Mouse (Mus musculus) cerebellum, postnatal 36 days (tissue): ENCODE data around the gene Dnah14.

Experiments used
- DNase-seq, 2 experiments: peaks; one replicate each; pipeline ENCODE4 v3.0.0; 2021 to 2022; ENCODE audit warnings: mixed read lengths in 2 of 2

Dnah14 gene

GRCm38 (mm10) chr1:181576322-181576721 lies at the start of gene Dnah14:
TSS of gene Dnah14 (plus strand) at chr1:181576559.
- no peak for DNase-seq

GRCm38 (mm10) chr1:181529368-181529767 lies 47.0 kb upstream of the Dnah14 start:
- DNase-seq = peak in 1 of 2 experiments; percentile 15

GRCm38 (mm10) chr1:181535165-181535873 lies 41.0 kb upstream of the Dnah14 start:
- DNase-seq = no peak

- DNase-seq = no peak
Observed at GRCm38 (mm10) chr1:181537627-181538525, 38.5 kb upstream of the Dnah14 start.

GRCm38 (mm10) chr1:181539846-181540769 lies 36.3 kb upstream of the Dnah14 start:
- DNase-seq = no peak

DNA sequence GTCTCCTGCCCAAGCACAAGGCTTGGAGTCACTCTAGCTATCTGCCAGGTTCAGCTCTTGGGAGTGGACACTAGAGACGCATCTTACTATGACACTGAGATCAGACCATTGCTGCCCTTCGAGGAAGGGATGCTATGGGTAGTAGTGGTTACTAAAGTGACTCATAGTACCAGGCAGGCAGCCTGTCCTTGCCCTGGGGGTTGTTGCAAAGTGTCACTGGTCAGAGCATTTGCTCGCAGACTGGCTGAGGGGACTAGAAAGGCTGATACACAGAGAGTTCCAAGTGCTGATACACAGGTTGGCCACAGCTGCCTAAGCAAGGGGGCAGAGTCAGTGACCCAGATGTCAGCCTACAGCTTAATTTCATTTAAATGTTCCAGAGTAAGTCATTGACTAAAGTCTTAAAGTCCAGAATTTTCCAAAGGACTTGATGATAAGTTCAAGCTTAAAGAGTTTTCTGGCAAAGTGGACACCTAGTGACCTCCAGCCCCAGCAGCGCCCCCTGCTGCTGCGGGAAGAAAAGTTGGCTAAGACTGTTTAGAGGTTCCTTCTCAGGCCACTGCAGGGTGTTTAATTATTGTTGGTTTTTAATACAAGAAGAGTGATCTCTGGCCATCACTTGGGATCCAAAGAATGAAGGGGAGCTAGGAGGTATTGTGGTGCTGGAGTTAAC lies 32.5 kb upstream of the Dnah14 start:
- DNase-seq = no peak

DNA sequence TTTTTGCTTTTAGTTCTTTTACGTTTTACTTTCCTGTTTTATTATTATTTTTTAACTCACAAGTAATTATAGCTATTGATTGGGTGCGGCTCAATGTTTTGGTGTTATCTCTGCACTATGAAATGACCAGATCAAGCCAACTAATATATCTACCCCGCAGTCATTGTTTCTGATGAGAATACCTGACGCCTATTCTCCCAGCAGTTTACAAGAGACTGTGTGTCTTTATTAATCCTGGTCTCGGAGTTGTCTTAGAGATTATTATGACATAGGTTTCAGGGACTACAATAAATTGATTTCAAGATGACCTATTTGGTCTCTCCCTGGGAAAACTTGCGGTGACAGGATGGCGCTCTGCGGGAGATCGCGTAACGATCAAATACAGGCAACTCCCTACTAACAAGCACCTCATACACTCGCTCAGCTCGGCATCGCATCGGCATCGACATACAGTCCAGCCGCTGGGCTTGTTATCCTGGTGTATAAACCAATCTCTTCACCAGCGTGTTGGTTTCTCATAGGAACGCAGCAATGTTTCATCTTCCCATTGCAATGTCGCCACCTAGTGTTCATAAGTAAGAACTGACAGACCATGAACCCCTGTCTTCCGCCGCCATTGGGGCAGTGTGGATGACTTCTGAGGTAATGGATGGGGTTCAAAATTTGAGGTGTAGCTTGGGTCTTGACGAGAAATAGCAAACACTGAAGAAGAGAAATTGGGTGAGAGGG lies 31.2 kb upstream of the Dnah14 start:
- DNase-seq = peak; percentile 51 to 74

DNA sequence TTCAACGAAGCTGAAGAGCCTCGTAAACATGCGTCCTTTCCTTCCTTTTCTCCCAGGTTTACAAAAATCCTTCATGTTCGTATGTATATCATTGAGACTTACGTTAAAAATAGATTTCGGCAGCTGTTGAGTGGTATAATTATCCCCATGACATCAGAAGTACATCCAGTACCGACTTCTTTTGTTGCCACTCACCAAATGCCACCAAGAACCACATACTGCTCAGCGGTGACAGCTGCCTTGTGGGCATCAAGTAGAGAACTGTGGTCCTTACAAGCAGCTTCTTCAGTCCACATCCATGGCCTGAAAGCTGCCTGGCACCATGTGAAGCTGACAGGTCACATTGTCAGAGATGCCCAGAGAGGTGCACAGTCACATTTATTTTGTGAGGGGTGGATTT lies 26.4 kb upstream of the Dnah14 start:
- no peak for DNase-seq

DNA sequence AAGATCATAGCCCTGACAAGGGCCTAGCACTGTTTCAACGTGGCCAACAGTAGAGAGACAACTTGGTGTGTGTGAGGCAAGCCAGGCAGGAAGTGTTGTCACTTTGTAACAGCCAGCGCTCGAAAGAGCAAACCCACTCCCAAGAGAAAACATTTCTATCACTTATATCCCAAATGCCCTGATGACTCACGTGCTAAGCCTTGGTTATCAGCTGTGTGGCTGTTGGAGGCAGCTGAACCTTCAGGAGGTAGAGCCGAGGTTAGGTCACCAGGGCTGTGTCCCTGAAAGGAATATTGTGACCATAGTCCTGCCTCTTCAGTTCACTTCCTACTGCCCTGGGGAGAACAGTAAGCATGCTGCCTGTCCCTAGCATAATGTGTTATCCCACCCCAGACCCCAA lies 25.5 kb upstream of the Dnah14 start:
- DNase-seq = no peak

DNA sequence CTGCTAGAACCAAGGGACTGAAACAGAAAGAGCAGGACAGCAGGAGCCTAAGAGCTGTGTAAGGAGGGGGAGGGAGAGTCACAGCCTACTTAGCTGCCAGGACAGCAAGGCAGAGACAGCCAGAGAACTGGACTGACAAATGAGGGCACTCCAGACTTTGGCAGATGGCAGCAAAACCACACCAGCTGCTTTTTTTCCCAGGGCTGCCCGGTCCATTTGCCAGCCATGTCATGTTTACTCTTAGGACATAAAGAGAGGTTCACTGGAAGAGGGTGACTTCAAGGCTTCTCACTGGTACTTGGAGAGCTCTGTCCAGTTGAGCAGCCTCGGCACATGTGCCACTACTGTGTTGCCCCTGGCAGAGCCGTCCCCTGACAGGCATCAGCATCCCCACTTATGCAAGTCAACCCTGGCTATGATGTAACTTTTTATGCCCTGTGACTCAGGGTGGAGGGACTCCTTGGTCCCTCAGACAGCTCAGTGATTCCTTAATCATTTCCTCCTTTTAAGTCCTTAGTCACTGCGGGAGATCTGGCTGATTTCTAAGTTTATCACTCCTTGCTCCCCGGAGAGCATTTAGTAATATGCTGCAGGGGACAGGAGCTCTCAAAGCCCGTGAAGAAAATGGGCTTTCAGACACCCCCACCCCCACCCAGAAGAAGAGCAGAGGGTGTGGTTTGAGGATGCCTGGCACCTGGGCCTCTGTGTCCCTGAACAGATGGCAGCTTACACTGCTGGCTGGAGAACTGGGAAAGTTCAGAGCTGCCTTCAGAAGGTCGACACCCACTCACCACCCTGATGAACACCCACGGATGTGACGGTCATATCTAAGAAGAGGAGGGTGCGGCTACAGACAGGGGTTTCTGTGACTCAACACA lies 23.6 kb upstream of the Dnah14 start:
- DNase-seq = peak; percentile 59 to 63

DNA sequence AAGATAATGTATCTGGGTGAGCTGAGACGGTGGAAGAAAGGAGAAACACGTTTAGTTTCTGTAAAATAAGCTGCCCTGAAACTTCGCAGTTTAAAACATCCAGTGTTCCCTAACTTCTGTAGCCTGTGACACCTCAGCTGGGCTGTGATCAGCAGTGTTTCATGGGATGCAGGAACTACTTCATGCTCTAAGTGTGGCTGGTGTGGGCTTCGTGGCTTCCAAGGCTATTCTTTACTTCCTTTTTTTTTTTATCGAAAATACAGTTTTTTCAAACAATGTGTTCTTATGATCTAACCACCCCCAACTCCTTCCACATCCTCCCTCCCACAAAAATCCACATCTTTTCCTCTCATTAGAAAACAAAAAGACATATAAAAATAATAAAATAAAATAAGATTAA lies 20.9 kb upstream of the Dnah14 start:
- DNase-seq = no peak

DNA sequence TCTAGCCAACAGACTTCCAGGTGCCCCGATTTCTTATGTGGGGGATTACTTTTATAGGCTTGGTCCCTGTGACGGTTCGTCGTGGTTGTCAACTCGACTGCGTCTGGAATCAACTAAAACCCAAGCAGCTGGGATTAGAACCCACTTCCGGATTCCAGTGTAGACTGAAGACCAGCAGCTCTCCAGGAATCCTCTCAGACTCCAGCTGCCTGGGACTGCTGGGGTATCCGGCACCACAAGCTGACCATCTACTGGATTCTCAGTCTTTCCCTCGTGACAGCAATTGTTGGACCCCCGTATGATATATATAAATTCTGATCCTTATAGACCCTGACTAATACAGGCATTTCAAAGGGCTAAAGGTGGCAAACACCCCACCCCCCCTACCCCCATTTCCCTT lies 16.7 kb upstream of the Dnah14 start:
- DNase-seq = no peak

DNA sequence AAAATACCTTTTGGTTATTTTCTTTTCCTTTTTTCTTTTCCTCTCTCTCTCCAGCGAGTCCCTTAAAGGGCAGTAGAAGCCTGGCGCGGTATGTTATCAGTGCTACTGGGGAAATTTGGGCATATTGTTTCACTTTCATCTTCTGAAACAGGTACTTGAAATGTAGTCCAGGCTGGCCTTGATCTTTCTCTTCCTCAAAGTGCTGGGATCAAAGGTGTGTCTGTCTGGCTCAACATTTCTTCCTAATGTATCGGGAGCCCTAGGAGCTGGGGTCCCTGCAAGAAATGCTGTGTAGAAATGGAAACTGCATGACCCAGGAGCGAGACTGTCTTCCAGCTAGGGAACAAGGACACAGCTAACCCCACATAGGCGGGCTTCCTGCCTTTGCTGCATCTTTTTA lies 16.0 kb upstream of the Dnah14 start:
- DNase-seq = no peak

DNA sequence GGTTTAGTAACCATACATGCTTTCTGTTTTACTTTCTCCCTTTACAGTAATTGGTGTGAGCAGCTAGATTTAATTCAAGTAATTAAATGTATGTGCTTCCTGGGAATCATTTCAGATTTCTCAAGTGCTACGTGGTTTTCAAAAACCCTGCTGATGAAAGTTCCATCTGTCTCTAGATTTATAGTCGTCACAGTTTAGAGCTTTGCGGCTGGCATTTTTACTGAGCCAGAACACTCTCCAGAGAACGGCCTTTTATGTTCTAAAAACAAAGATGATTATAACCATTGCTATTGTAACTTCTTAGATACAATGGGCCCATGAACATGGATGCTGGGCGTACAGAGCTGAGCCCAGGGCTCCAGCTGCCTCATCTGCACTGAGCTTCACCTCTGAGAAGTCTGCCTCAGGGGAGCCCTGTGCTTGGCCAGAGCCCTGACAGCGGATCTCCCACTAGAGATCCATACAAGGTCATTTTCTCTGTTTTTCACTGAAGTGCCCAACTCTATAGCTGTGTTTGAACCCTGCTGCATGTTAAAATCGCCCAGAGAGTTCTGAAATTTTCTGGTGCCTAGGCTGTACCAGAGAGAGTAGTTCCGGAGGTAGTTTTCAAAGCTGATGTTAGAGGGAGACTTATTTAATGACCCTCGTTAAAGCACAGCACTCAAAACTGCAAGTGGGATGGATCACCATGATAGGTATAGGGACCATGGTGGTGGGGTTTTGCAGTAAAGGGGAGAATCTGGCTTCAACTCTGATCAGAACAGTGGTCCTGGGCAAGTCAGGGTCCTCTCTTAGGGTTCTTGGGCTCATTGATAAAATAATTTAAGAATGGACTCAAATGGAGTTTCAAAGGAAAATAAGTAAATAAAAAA lies 15.2 kb upstream of the Dnah14 start:
- DNase-seq = no peak

DNA sequence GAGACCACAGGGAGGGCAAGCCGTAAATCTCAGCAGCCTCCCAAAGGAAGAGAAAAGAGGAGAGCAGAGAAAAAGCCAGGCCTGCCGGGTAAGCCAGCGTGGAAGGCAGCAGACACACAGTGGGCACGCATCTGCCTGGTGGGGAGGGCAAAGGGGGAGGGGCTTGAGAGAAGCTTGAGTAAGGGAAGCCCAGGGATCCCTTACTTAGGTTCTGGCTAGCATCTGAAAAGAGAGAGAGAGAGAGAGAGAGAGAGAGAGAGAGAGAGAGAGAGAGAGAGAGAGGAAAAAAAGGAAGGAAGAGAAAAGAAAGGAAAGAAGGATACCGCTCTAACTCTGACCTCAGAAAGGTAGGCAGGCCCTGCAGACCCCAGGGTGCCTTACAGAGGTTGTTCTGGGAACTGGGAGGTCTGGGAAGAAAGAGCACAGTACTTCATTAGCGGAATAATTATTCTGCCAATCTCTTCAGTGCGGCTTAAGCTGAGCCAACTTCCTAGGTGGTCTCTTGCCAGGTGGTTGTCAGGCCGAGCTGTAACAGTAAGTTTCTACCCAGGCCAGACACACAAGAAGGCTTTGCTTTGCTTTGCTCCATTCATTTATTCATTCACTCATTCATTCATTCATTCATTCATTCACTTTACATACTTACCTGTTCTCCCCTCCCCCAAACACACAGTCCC lies 14.5 kb upstream of the Dnah14 start:
- no peak for DNase-seq

DNA sequence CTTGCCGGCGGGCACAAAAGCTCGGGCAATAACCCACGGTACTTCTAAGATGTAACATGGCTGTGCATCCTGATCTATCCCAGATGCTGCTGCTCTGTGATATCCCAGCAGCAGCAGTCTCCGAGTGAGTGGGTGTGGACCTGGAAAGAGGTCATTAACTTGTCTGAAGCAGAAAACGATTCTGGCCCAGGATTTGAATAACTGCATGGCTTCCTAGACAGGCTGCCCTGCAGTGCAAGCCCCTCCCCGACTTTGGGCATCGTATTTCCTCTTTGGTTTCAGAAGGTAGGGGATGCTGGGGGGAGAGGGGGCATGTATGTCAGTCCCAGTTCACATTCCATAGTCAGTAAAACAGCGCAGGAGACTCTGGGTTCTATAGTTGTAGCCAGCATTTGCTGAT lies 6.9 kb upstream of the Dnah14 start:
- no peak for DNase-seq

GRCm38 (mm10) chr1:181583152-181583551 lies 6.8 kb downstream of the Dnah14 start:
- DNase-seq = peak in 1 of 2 experiments; percentile 5

GRCm38 (mm10) chr1:181589116-181589515 lies 12.8 kb downstream of the Dnah14 start:
- no peak for DNase-seq

DNA sequence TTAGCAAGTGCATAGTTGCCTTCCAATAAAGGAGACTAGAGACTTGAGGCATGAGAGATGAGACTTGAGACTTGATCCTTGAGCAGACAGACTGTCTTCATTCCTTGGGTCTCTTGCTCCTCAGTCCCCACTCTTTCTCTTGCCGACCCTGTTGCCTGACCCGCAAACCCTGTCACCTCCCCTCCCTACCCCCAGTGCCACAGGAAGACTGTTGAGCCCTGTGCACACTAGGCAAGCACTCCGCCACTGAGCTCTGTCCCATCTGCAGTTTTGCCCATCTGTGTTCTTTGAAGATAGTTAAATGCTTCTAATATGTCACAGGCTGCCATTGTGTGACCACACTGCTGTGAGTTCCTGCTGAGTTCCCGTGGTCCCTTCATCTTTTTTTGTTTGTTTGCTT lies 23.0 kb downstream of the Dnah14 start:
- DNase-seq = no peak
